Mouse (Mus musculus) liver, embryonic 14.5 days (tissue): ENCODE measurements around the gene Nat8f6.
"Not testable (repeated sequence)": the region's sequence is repeated elsewhere in the genome, so short reads cannot be mapped to it uniquely, and the experiment has no call there.

Experiments
- CTCF ChIP-seq: IDR thresholded peaks from 2 replicates; pipeline ENCODE4 v1.5.1; 2016; ENCODE audit warnings: antibody characterized with exemption, low read depth, control low read depth
- EP300 ChIP-seq: IDR thresholded peaks from 2 replicates; pipeline ENCODE4 v1.6.1; 2016; ENCODE audit warnings: antibody characterized with exemption, low read depth

- not testable (repeated sequence) for TF ChIP-seq EP300, CTCF
Observed at GRCm38 (mm10) chr6:85803180-85803579, 17.6 kb downstream of the Nat8f6 start.
